ENCODE assay signal across 26 mouse cellular contexts in the genomic region with DNA sequence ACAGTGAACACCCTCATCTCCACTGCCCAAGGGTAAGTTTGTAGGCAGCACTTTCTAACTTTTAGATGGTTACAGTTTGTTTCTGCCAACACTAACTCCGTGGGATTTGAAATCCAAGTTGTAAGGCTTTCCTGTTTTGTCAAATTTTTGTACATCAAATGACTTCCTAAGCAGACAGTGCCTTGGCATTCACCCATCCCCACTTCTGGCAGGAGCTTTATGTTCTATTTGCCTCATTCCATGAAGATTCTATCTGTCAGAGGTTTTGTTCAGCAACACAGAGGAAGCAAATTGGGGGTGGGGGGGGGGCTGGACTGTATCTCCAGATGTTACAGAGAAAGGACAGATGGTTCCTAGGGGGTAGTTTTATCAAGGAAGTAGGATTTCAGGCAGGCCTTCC. TPM values are rescaled to one million over a fixed set of nuclear protein-coding genes. Genes with fewer than 3 reads are reported as not detected.
DNase-seq lines count a peak whose midpoint lies in the region; TF ChIP-seq lines count a peak whose summit lies in the region.
"Had no signal": no experiment of that assay in that cellular context is flagged by ENCODE, and none has a peak within 500 bp of the region (broad histone marks: within the 10 kb centered on the region; RNA-seq: fewer than 3 reads in every experiment).

No protein-coding gene starts in this region.

- TF ChIP-seq CTCF in layer of hippocampus, adult 2 months (conservative IDR thresholded peaks at IDR 0.05) = no peak

- no peak overlapping the region for H3K27ac ChIP-seq in layer of hippocampus, adult 2 months
- H3K27ac ChIP-seq: embryonic facial prominence, embryonic 15.5 days; gastrocnemius, adult 2 months; heart, embryonic 15.5 days; hindbrain, embryonic 13.5 days; limb, embryonic 13.5 days; liver, embryonic 12.5 days; midbrain, embryonic 10.5 days; neural tube, embryonic 13.5 days had no signal

- peak; percentile 6 for DNase-seq in adrenal gland, postnatal 14 days
- no peak for DNase-seq in adrenal gland, adult 18-20 months (ENCODE audit: low spot score in 2 of 2)
- peak; percentile 18 to 55 for DNase-seq in layer of hippocampus, adult 2 months (ENCODE audit: low spot score in 2 of 2)
- DNase-seq in layer of hippocampus, adult 9-10 months (ENCODE audit: low spot score) = no peak
- peak; percentile 8 for DNase-seq in right cerebral cortex, postnatal 4 days
- no peak for DNase-seq in right cerebral cortex, postnatal 14 days
- no peak for DNase-seq in kidney, adult 11 months
- DNase-seq: cerebellum, adult 8-10 months; cerebellum, postnatal 36 days; embryo, embryonic 11 days; gastrocnemius, adult 2 months; heart, postnatal 36 days; kidney, adult 18-20 months; kidney, postnatal 4 days; lung, adult 18-20 months; lung, postnatal 10 days; thymus, adult 18-20 months; thymus, postnatal 36 days had no signal

- no peak overlapping the region for H3K4me3 ChIP-seq in layer of hippocampus, adult 2 months
- H3K4me3 ChIP-seq: embryonic facial prominence, embryonic 15.5 days; gastrocnemius, adult 2 months; heart, embryonic 15.5 days; hindbrain, embryonic 13.5 days; limb, embryonic 13.5 days; liver, embryonic 12.5 days; midbrain, embryonic 10.5 days; myocyte; neural tube, embryonic 13.5 days had no signal

RNA-seq across cellular contexts. Expression of a gene that starts 54.6 kb away (rescaled TPM):
- total RNA-seq in adrenal gland, postnatal 14 days (2021) = 34.3 and 35.8 TPM in 2 replicates
- total RNA-seq in adrenal gland, adult 18-20 months (2021) = 10 to 100 TPM; 21.8 to 30.2 TPM
- 10 to 100 TPM; 38.7 to 43.1 TPM for total RNA-seq in layer of hippocampus, adult 2 months (2021)

Comparison
In these comparisons a context has a peak if more than half of its experiments do, and no peak if none do; other contexts are left out.
1. DNase-seq: peak in adrenal gland, postnatal 14 days (single experiment), layer of hippocampus, adult 2 months (2 of 2) and right cerebral cortex, postnatal 4 days (single experiment); none in adrenal gland, adult 18-20 months (0 of 2), layer of hippocampus, adult 9-10 months (single experiment), right cerebral cortex, postnatal 14 days (single experiment) and kidney, adult 11 months (single experiment).